12 mouse cellular contexts compared by ENCODE assay signal in genomic region chr17:55477361-55477760, GRCm38 (mm10). TPM values are rescaled to one million over a fixed set of nuclear protein-coding genes. Genes with fewer than 3 reads are reported as not detected.
DNase-seq lines count a peak whose midpoint lies in the region; ATAC-seq and TF ChIP-seq lines count a peak whose summit lies in the region.
"Had no signal": no experiment of that assay in that cellular context is flagged by ENCODE, and none has a peak within 500 bp of the region (broad histone marks: within the 10 kb centered on the region; RNA-seq: fewer than 3 reads in every experiment).

No protein-coding gene starts in this region.

- no peak overlapping the region for H3K27ac ChIP-seq in kidney, embryonic 15.5 days
- H3K27ac ChIP-seq in forebrain, postnatal 0 days (ENCODE audit: low read depth, low read length), result no peak overlapping the region
- H3K27ac ChIP-seq: liver, embryonic 12.5 days had no signal

- H3K9ac ChIP-seq in kidney, embryonic 15.5 days, result no peak overlapping the region
- H3K9ac ChIP-seq in forebrain, postnatal 0 days, result no peak overlapping the region
- H3K9ac ChIP-seq: liver, embryonic 12.5 days had no signal

- H3K36me3 ChIP-seq in kidney, embryonic 15.5 days, result no peaks in the 10 kb centered on the region
- peaks cover 5% of the 10 kb centered on the region; the same call in 1 of the 2 replicates for H3K36me3 ChIP-seq in forebrain, postnatal 0 days (ENCODE audit: insufficient read depth)
- H3K36me3 ChIP-seq: liver, embryonic 12.5 days had no signal

- H3K4me2 ChIP-seq in kidney, embryonic 15.5 days, result no peak overlapping the region
- H3K4me2 ChIP-seq in forebrain, postnatal 0 days (ENCODE audit: low read depth), result no peak overlapping the region
- H3K4me2 ChIP-seq: liver, embryonic 12.5 days had no signal

- no peaks in the 10 kb centered on the region for H3K9me3 ChIP-seq in kidney, embryonic 15.5 days (replicated peaks)
- no peaks in the 10 kb centered on the region for H3K9me3 ChIP-seq in forebrain, postnatal 0 days (ENCODE audit: low read length)

- no peaks in the 10 kb centered on the region for H3K4me1 ChIP-seq in kidney, embryonic 15.5 days
- H3K4me1 ChIP-seq in forebrain, postnatal 0 days (ENCODE audit: insufficient read depth), result no peaks in the 10 kb centered on the region
- H3K4me1 ChIP-seq: liver, embryonic 12.5 days had no signal

- no peak overlapping the region for H3K4me3 ChIP-seq in kidney, embryonic 15.5 days (replicated peaks)
- no peak overlapping the region for H3K4me3 ChIP-seq in forebrain, postnatal 0 days (ENCODE audit: low read depth, low read length)
- H3K4me3 ChIP-seq: liver, embryonic 12.5 days had no signal

- 0 out of 2 replicates have a peak, but pooled peaks have one; percentile 40 for ATAC-seq in kidney, embryonic 15.5 days (replicated peaks; ENCODE audit: low FRiP score)
- ATAC-seq in Patski, result no peak
- ATAC-seq in forebrain, postnatal 0 days, result peak; percentile 89
- ATAC-seq: liver, embryonic 12.5 days had no signal

- POLR2A ChIA-PET in Patski (lab: Charles Lee), result no interaction called here

- intact Hi-C loops in heart, postnatal 14 days (cut with DNase I), result no loop called here

- CTCF ChIA-PET in Patski (lab: Charles Lee), result interaction anchor here (1.5 kb wide), 1 partner anchor 18 kb away, joined by 4 read pairs; no protein-coding TSS in a partner anchor

- in situ Hi-C loops in Patski (cut with MboI; ENCODE audit: low pct_unique_long_range_greater_than_20kb), result no loop called here

- no peaks in the 10 kb centered on the region for H3K27me3 ChIP-seq in kidney, embryonic 15.5 days
- H3K27me3 ChIP-seq in Patski, result peaks cover 7% of the 10 kb centered on the region
- H3K27me3 ChIP-seq in forebrain, postnatal 0 days (ENCODE audit: insufficient read depth, low read length), result no peaks in the 10 kb centered on the region
- H3K27me3 ChIP-seq: liver, embryonic 12.5 days had no signal

- no peak for DNase-seq in kidney, postnatal 10 days
- no peak for DNase-seq in Patski (ENCODE audit: low read depth, low spot score)
- peak; percentile 61 for DNase-seq in forebrain, postnatal 0 days
- peak; percentile 6 for DNase-seq in retina, adult 2 months (ENCODE audit: low read depth, low spot score)
- no peak for DNase-seq in layer of hippocampus, adult 11-12 months (ENCODE audit: low spot score)
- DNase-seq in testis, postnatal 14 days (ENCODE audit: low spot score), result no peak
- DNase-seq in heart, postnatal 14 days, result no peak
- DNase-seq: kidney, postnatal 36 days; right cerebral cortex, postnatal 14 days; thymus, adult 2 months had no signal

- peak; percentile 49 for TF ChIP-seq CTCF in Patski (IDR thresholded peaks at IDR 0.05)
- peak; percentile 77 for TF ChIP-seq CTCF in forebrain, postnatal 0 days (IDR thresholded peaks at IDR 0.05; ENCODE audit: low read depth)

RNA-seq across cellular contexts. Expression of gene St6gal2, which starts 32.2 kb away (rescaled TPM):
- polyA plus RNA-seq in kidney, embryonic 15.5 days (2015; fragmentation: Nextera tagmentation; extraction: Ambion mirVana), result 0.78 and 0.89 TPM in 2 replicates
- not detected for polyA plus RNA-seq in Patski (2021)
- total RNA-seq in forebrain, postnatal 0 days (2014; rRNA removed), result 96.4 and 102 TPM in 2 replicates
- 35.7 and 40.3 TPM in 2 replicates for polyA plus RNA-seq in forebrain, postnatal 0 days (2015; fragmentation: Nextera tagmentation; extraction: Ambion mirVana)
- not detected for total RNA-seq in heart, postnatal 14 days (2021)

Comparison
In these comparisons a context has a peak if more than half of its experiments do, and no peak if none do; other contexts are left out.
1. DNase-seq: peak in forebrain, postnatal 0 days (single experiment) and retina, adult 2 months (single experiment); none in kidney, postnatal 10 days (single experiment), Patski (single experiment), layer of hippocampus, adult 11-12 months (single experiment), testis, postnatal 14 days (single experiment) and heart, postnatal 14 days (0 of 2).
2. RNA of gene St6gal2, which starts 32.2 kb away (polyA plus RNA-seq): 35.7 to 40.3 TPM in forebrain, postnatal 0 days; 0.78 to 0.89 TPM in kidney, embryonic 15.5 days and not detected in Patski (single experiment); every median in the first group is over 10 times any median in the second.